Mouse (Mus musculus): ENCODE results near the gene Mei4.

DNA sequence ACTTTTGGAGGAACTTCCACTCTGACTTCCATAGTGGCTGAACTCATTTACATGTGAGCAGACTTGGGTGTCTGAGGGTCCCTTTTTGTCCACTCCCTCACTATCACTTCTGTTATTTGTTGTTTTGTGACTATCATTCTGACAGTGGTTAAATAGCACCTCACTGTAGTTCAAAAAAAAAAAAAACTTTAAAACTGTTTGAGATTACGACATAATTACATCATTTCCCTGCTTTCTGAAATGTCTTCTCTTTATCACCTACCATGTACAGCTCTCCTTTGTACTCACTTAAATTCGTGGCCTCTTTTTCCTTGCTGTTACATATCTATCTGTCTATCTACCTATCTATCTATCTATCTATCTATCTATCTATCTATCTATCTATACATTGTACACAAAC, 2.6 kb downstream of the Mei4 start:
- TF ChIP-seq CTCF (IDR thresholded peaks at IDR 0.05; ENCODE audit: control insufficient read depth, insufficient read depth, insufficient replicate concordance, low read depth, low read length) (no peak), POLR2A (IDR thresholded peaks at IDR 0.05; ENCODE audit: control insufficient read depth, low read depth, low read length) (no peak)

Data from testis, adult 2 months (tissue).